Mouse (Mus musculus) stomach, embryonic 16.5 days (tissue): ENCODE measurements around the gene Arhgef3. TPM values are rescaled to one million over a fixed set of nuclear protein-coding genes. Genes with fewer than 3 reads are reported as not detected.

Experiments
- ATAC-seq: fragments of 200-750 bp; cut with Nextera tagmentation; 2 replicates; pipeline ENCODE4 v1.8.0; 2017; ENCODE audit warnings: moderate number of reproducible peaks, moderate TSS enrichment; ENCODE audit not compliant: insufficient read depth, low FRiP score
- H3K27ac ChIP-seq: fragments of 300-500 bp; sonication (generic); 2 replicates; pipeline ENCODE4 v1.5.1; 2014; ENCODE audit warnings: low read length
- H3K27me3 ChIP-seq: fragments of 300-500 bp; sonication (generic); 2 replicates; pipeline ENCODE4 v1.6.1; 2014; ENCODE audit warnings: low read length, control low read depth, mixed read lengths; ENCODE audit not compliant: control insufficient read depth, insufficient read depth
- H3K36me3 ChIP-seq: fragments of 300-500 bp; sonication (generic); 2 replicates; pipeline ENCODE4 v1.6.1; 2014; ENCODE audit warnings: low read length; ENCODE audit not compliant: control insufficient read depth, insufficient read depth
- H3K4me1 ChIP-seq: fragments of 300-500 bp; sonication (generic); 2 replicates; pipeline ENCODE4 v1.6.1; 2014; ENCODE audit warnings: low read length, control low read depth, mixed read lengths; ENCODE audit not compliant: control insufficient read depth, insufficient read depth
- H3K4me2 ChIP-seq: fragments of 300-500 bp; sonication (generic); 2 replicates; pipeline ENCODE4 v1.6.1; 2014; ENCODE audit warnings: low read depth, low read length, mixed read lengths
- H3K4me3 ChIP-seq: fragments of 300-500 bp; sonication (generic); replicated peaks from 2 replicates; pipeline ENCODE4 v1.5.1; 2014; ENCODE audit warnings: mild to moderate bottlenecking, low read length
- H3K9ac ChIP-seq: fragments of 300-500 bp; sonication (generic); 2 replicates; pipeline ENCODE4 v1.6.1; 2014; ENCODE audit warnings: low read length
- H3K9me3 ChIP-seq: fragments of 300-500 bp; sonication (generic); replicated peaks from 2 replicates; pipeline ENCODE4 v1.6.1; 2016; ENCODE audit warnings: low read length, control low read depth; ENCODE audit not compliant: control insufficient read depth
- WGBS: fragments of 180-500 bp; shearing (Covaris S2); extraction: QIAGEN DNeasy Blood & Tissue Kit; methylation state at CpG from one replicate; pipeline ENCODE4 v1.1.7; 2014; 5-methylcytosine and 5-hydroxymethylcytosine counted together
- polyA plus RNA-seq: library from polyadenylated mRNA; unstranded; fragments of >200 nt; fragmentation: Nextera tagmentation; extraction: Ambion mirVana; gene quantifications from 2 replicates; pipeline ENCODE4 v1.2.1, GENCODE M21; 2015

Arhgef3 gene
- polyA plus RNA-seq, 1 experiment from 2014 or later: 20.9 TPM

DNA sequence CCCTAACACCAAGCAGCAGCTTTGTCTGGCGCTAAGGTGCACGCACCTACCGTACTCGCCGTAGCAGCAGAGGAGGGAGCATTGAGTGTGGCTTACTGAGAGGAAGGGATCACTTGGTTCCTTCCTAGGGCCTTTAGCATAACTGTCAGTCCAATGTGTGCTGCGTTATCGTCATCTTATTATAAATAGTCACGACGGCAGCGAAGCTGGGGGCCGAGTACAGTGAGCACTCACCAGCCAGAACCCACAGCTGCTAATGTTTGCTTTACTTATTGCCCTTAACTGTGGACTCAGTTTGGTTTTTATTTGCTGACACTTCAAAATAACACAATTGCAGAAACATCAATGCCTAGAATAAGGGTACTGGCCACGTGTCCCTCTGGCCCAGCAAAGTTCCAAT is 105.6 kb downstream of the Arhgef3 start:
- Histone ChIP-seq H3K27me3 (no peaks in the 10 kb centered on the region), H3K4me2 (no peak overlapping the region), H3K4me3 (no peak overlapping the region), H3K27ac (no peak overlapping the region; the same call in 1 of the 2 replicates), H3K9me3 (no peaks in the 10 kb centered on the region), H3K36me3 (no peaks in the 10 kb centered on the region), H3K9ac (no peak overlapping the region), H3K4me1 (peaks cover 8% of the 10 kb centered on the region; the same call in 1 of the 2 replicates)
- no peak for ATAC-seq
- WGBS: 60% methylated on average over 12 of the region's 12 CpGs

GRCm38 (mm10) chr14:27224636-27225035 is 109.9 kb downstream of the Arhgef3 start:
- no peak overlapping the region for H3K4me3 ChIP-seq
- 85% methylated on average over 7 of the region's 7 CpGs for WGBS
- ATAC-seq: no peak

DNA sequence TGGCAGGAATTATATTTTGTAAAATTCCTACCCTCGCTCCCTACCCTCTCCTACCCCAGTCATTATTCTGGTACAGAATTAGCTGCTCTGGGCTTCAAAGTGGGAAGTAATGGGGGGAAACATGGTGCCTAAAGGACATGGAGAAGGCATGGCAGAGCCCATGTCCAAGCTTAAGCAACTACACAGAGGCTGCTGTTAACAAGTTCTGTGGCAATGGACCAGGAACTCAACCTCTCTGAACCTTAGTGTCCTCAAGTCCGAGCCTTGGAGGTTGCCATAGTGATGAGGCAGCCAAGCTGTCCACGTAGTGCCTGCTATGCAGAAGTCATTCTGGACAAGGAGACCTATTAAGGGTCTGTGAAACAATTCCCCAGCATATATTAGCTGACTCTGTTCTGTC is 111.6 kb downstream of the Arhgef3 start:
- peaks cover 23% of the 10 kb centered on the region for H3K4me1 ChIP-seq
- H3K27me3 ChIP-seq: no peaks in the 10 kb centered on the region
- no peak overlapping the region for H3K27ac ChIP-seq
- H3K9me3 ChIP-seq: no peaks in the 10 kb centered on the region
- no peak overlapping the region for H3K4me3 ChIP-seq
- 69% methylated on average over 3 of the region's 3 CpGs for WGBS
- H3K9ac ChIP-seq: no peak overlapping the region
- H3K36me3 ChIP-seq: no peaks in the 10 kb centered on the region
- no peak for ATAC-seq
- H3K4me2 ChIP-seq: no peak overlapping the region

More at GRCm38 (mm10) chr14:27224636-27225035, 109.9 kb downstream of the Arhgef3 start:
- Histone ChIP-seq H3K36me3 (no peaks in the 10 kb centered on the region), H3K27me3 (no peaks in the 10 kb centered on the region), H3K9me3 (no peaks in the 10 kb centered on the region), H3K4me1 (peaks cover 11% of the 10 kb centered on the region; the same call in 1 of the 2 replicates), H3K27ac (no peak overlapping the region), H3K4me2 (no peak overlapping the region), H3K9ac (no peak overlapping the region)

DNA sequence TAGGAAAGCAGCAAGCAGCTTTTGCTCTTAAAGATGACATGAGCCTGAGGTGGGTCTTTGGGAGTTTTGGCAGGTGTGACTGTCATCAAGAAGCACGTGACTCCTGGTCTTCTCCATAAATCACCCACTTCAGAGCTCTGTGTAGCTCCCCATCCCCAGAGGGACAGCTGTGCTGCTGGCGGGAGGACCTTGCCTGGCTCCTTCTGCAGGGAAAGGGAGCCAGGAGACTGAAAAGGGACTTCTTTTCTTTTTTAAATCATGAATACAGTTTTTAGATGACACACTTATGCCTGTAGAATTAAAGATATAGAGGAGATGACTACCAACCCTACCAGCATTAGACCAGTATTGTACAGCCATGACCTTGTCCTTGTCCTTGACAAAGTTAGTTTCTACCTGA is 113.6 kb downstream of the Arhgef3 start:
- Histone ChIP-seq H3K4me2 (no peak overlapping the region), H3K9me3 (no peaks in the 10 kb centered on the region)
- 53% methylated on average over 2 of the region's 2 CpGs for WGBS

GRCm38 (mm10) chr14:27228941-27229371 is 114.3 kb downstream of the Arhgef3 start:
- 69% methylated on average over 5 of the region's 5 CpGs for WGBS
- peaks cover 27% of the 10 kb centered on the region for H3K4me1 ChIP-seq
- no peak for ATAC-seq
- no peak overlapping the region for H3K27ac ChIP-seq
- no peaks in the 10 kb centered on the region for H3K36me3 ChIP-seq
- H3K4me2 ChIP-seq: no peak overlapping the region
- H3K9me3 ChIP-seq: no peaks in the 10 kb centered on the region
- no peaks in the 10 kb centered on the region for H3K27me3 ChIP-seq
- H3K9ac ChIP-seq: no peak overlapping the region
- H3K4me3 ChIP-seq: no peak overlapping the region

More for the DNA sequence above, 113.6 kb downstream of the Arhgef3 start:
- Histone ChIP-seq H3K36me3 (no peaks in the 10 kb centered on the region), H3K27me3 (no peaks in the 10 kb centered on the region), H3K4me1 (peaks cover 27% of the 10 kb centered on the region), H3K27ac (no peak overlapping the region), H3K9ac (no peak overlapping the region), H3K4me3 (no peak overlapping the region)
- ATAC-seq: no peak

GRCm38 (mm10) chr14:27229441-27230147 is 114.9 kb downstream of the Arhgef3 start:
- H3K9ac ChIP-seq: 0 out of 2 replicates have a peak overlapping the region, but pooled peaks have one; percentile 4
- peaks cover 24% of the 10 kb centered on the region for H3K4me1 ChIP-seq
- peak overlapping the region; percentile 77 for H3K27ac ChIP-seq
- WGBS: 32% methylated on average over 16 of the region's 16 CpGs
- peak; percentile 47; the same call in 1 of the 2 replicates for ATAC-seq
- H3K9me3 ChIP-seq: no peaks in the 10 kb centered on the region
- H3K4me3 ChIP-seq: no peak overlapping the region
- no peak overlapping the region for H3K4me2 ChIP-seq
- H3K36me3 ChIP-seq: no peaks in the 10 kb centered on the region
- no peaks in the 10 kb centered on the region for H3K27me3 ChIP-seq

- Histone ChIP-seq H3K4me3 (no peak overlapping the region), H3K27me3 (no peaks in the 10 kb centered on the region), H3K9ac (0 out of 2 replicates have a peak overlapping the region, but pooled peaks have one; percentile 4), H3K9me3 (no peaks in the 10 kb centered on the region), H3K4me1 (peaks cover 24% of the 10 kb centered on the region), H3K36me3 (no peaks in the 10 kb centered on the region), H3K27ac (peak overlapping the region; percentile 77), H3K4me2 (peak overlapping the region; percentile 33)
- 22% methylated on average over 18 of the region's 18 CpGs for WGBS
- ATAC-seq: peak; percentile 75; the same call in 1 of the 2 replicates
These were observed 115.7 kb downstream of the Arhgef3 start for GRCm38 (mm10) chr14:27230262-27231022.

GRCm38 (mm10) chr14:27231506-27231905 is 116.8 kb downstream of the Arhgef3 start:
- no peak for ATAC-seq
- no peak overlapping the region for H3K9ac ChIP-seq
- 76% methylated on average over 8 of the region's 8 CpGs for WGBS

More at GRCm38 (mm10) chr14:27231506-27231905, 116.8 kb downstream of the Arhgef3 start:
- H3K4me2 ChIP-seq: no peak overlapping the region
- H3K9me3 ChIP-seq: no peaks in the 10 kb centered on the region
- no peak overlapping the region for H3K4me3 ChIP-seq
- 0 out of 2 replicates have a peak overlapping the region, but pooled peaks have one; percentile 77 for H3K27ac ChIP-seq
- H3K4me1 ChIP-seq: peaks cover 24% of the 10 kb centered on the region
- H3K36me3 ChIP-seq: no peaks in the 10 kb centered on the region
- H3K27me3 ChIP-seq: no peaks in the 10 kb centered on the region
